Mouse (Mus musculus) megakaryocyte, embryonic 14.5 days (primary cell): ENCODE data around the gene Ulk1.
"Not testable (repeated sequence)": the region's sequence is repeated elsewhere in the genome, so short reads cannot be mapped to it uniquely, and the experiment has no call there.

Source experiments
- FLI1 ChIP-seq: IDR thresholded peaks from 2 replicates; pipeline ENCODE4 v1.6.1; 2012; ENCODE audit warnings: low read length, inconsistent platforms, mixed read lengths
- GATA1 ChIP-seq: IDR thresholded peaks from 3 replicates; pipeline ENCODE4 v1.6.1; 2012; ENCODE audit warnings: mixed read lengths, low read length, inconsistent platforms, borderline replicate concordance

- not testable (repeated sequence) for TF ChIP-seq GATA1, FLI1
Observed at GRCm38 (mm10) chr5:110772945-110773344, 37.0 kb downstream of the Ulk1 start.
